Mouse (Mus musculus): ENCODE results near the gene Utrn. TPM values are rescaled to one million over a fixed set of nuclear protein-coding genes. Genes with fewer than 3 reads are reported as not detected.
A peak's percentile ranks its signal among the peaks of the same experiment; 100 is the strongest.

Utrn gene
- polyA plus RNA-seq, 1 experiment from 2014 or later = 68.5 TPM

- Histone ChIP-seq H3K9ac (ENCODE audit: low read depth, low read length) (no peak overlapping the region), H3K4me2 (no peak overlapping the region), H3K27ac (ENCODE audit: low read depth, low read length) (no peak overlapping the region), H3K4me1 (ENCODE audit: control insufficient read depth, insufficient read depth, low read length) (0 out of 2 replicates have a peak, but pooled peaks cover 6% of the 10 kb centered on the region), H3K36me3 (ENCODE audit: control insufficient read depth, insufficient read depth, low read length) (no peaks in the 10 kb centered on the region), H3K4me3 (ENCODE audit: low read depth, low read length) (no peak overlapping the region), H3K27me3 (ENCODE audit: control insufficient read depth, insufficient read depth, low read length) (no peaks in the 10 kb centered on the region), H3K9me3 (replicated peaks; ENCODE audit: control insufficient read depth, low read length) (no peaks in the 10 kb centered on the region)
- no peak for ATAC-seq (replicated peaks; ENCODE audit: insufficient number of reproducible peaks, low FRiP score, low TSS enrichment)
- WGBS (ENCODE audit: insufficient replicate concordance) = 63% methylated on average over 1 of the region's 1 CpGs
These were observed 35.0 kb downstream of the Utrn start for GRCm38 (mm10) chr10:12834215-12834614.

- 67% methylated on average over 8 of the region's 8 CpGs for WGBS (ENCODE audit: insufficient replicate concordance)
- H3K27me3 ChIP-seq (ENCODE audit: control insufficient read depth, insufficient read depth, low read length) = no peaks in the 10 kb centered on the region
- no peaks in the 10 kb centered on the region for H3K9me3 ChIP-seq (replicated peaks; ENCODE audit: control insufficient read depth, low read length)
- H3K4me1 ChIP-seq (ENCODE audit: control insufficient read depth, insufficient read depth, low read length) = peaks cover 13% of the 10 kb centered on the region
- no peaks in the 10 kb centered on the region for H3K36me3 ChIP-seq (ENCODE audit: control insufficient read depth, insufficient read depth, low read length)
- no peak for ATAC-seq (replicated peaks; ENCODE audit: insufficient number of reproducible peaks, low FRiP score, low TSS enrichment)
- no peak overlapping the region for H3K4me3 ChIP-seq (ENCODE audit: low read depth, low read length)
- no peak overlapping the region for H3K9ac ChIP-seq (ENCODE audit: low read depth, low read length)
- H3K27ac ChIP-seq (ENCODE audit: low read depth, low read length) = no peak overlapping the region
- H3K4me2 ChIP-seq = no peak overlapping the region
These were observed 37.0 kb downstream of the Utrn start for GRCm38 (mm10) chr10:12832163-12832562.

- Histone ChIP-seq H3K4me1 (ENCODE audit: control insufficient read depth, insufficient read depth, low read length) (peaks cover 35% of the 10 kb centered on the region), H3K27me3 (ENCODE audit: control insufficient read depth, insufficient read depth, low read length) (no peaks in the 10 kb centered on the region), H3K4me3 (ENCODE audit: low read depth, low read length) (no peak overlapping the region), H3K27ac (ENCODE audit: low read depth, low read length) (no peak overlapping the region), H3K9me3 (replicated peaks; ENCODE audit: control insufficient read depth, low read length) (no peaks in the 10 kb centered on the region), H3K4me2 (no peak overlapping the region), H3K9ac (ENCODE audit: low read depth, low read length) (no peak overlapping the region), H3K36me3 (ENCODE audit: control insufficient read depth, insufficient read depth, low read length) (no peaks in the 10 kb centered on the region)
- ATAC-seq (replicated peaks; ENCODE audit: insufficient number of reproducible peaks, low FRiP score, low TSS enrichment) = no peak
- 35% methylated on average over 4 of the region's 4 CpGs for WGBS (ENCODE audit: insufficient replicate concordance)
These were observed 41.4 kb downstream of the Utrn start for GRCm38 (mm10) chr10:12827778-12828177.

- Histone ChIP-seq H3K27me3 (ENCODE audit: control insufficient read depth, insufficient read depth, low read length) (no peaks in the 10 kb centered on the region), H3K4me1 (ENCODE audit: control insufficient read depth, insufficient read depth, low read length) (peaks cover 33% of the 10 kb centered on the region), H3K27ac (ENCODE audit: low read depth, low read length) (peak overlapping the region; percentile 41; the same call in 1 of the 2 replicates), H3K36me3 (ENCODE audit: control insufficient read depth, insufficient read depth, low read length) (no peaks in the 10 kb centered on the region), H3K9ac (ENCODE audit: low read depth, low read length) (no peak overlapping the region), H3K9me3 (replicated peaks; ENCODE audit: control insufficient read depth, low read length) (no peaks in the 10 kb centered on the region), H3K4me3 (ENCODE audit: low read depth, low read length) (no peak overlapping the region), H3K4me2 (no peak overlapping the region)
- no peak for ATAC-seq (replicated peaks; ENCODE audit: insufficient number of reproducible peaks, low FRiP score, low TSS enrichment)
- 78% methylated on average over 3 of the region's 3 CpGs for WGBS (ENCODE audit: insufficient replicate concordance)
These were observed 41.9 kb downstream of the Utrn start for GRCm38 (mm10) chr10:12827306-12827705.

- H3K36me3 ChIP-seq (ENCODE audit: control insufficient read depth, insufficient read depth, low read length) = no peaks in the 10 kb centered on the region
- H3K27me3 ChIP-seq (ENCODE audit: control insufficient read depth, insufficient read depth, low read length) = no peaks in the 10 kb centered on the region
- peak overlapping the region; percentile 32; the same call in 1 of the 2 replicates for H3K27ac ChIP-seq (ENCODE audit: low read depth, low read length)
- 36% methylated on average over 6 of the region's 6 CpGs for WGBS (ENCODE audit: insufficient replicate concordance)
- no peak overlapping the region for H3K4me3 ChIP-seq (ENCODE audit: low read depth, low read length)
- H3K4me2 ChIP-seq = no peak overlapping the region
- H3K9me3 ChIP-seq (replicated peaks; ENCODE audit: control insufficient read depth, low read length) = no peaks in the 10 kb centered on the region
- H3K4me1 ChIP-seq (ENCODE audit: control insufficient read depth, insufficient read depth, low read length) = peaks cover 32% of the 10 kb centered on the region
- no peak for ATAC-seq (replicated peaks; ENCODE audit: insufficient number of reproducible peaks, low FRiP score, low TSS enrichment)
- no peak overlapping the region for H3K9ac ChIP-seq (ENCODE audit: low read depth, low read length)
These were observed 42.3 kb downstream of the Utrn start for GRCm38 (mm10) chr10:12826760-12827281.

- H3K4me3 ChIP-seq (ENCODE audit: low read depth, low read length) = no peak overlapping the region
- no peak overlapping the region for H3K27ac ChIP-seq (ENCODE audit: low read depth, low read length)
- H3K9me3 ChIP-seq (replicated peaks; ENCODE audit: control insufficient read depth, low read length) = no peaks in the 10 kb centered on the region
- no peaks in the 10 kb centered on the region for H3K27me3 ChIP-seq (ENCODE audit: control insufficient read depth, insufficient read depth, low read length)
- ATAC-seq (replicated peaks; ENCODE audit: insufficient number of reproducible peaks, low FRiP score, low TSS enrichment) = no peak
- no peak overlapping the region for H3K9ac ChIP-seq (ENCODE audit: low read depth, low read length)
- H3K4me1 ChIP-seq (ENCODE audit: control insufficient read depth, insufficient read depth, low read length) = peaks cover 32% of the 10 kb centered on the region
- no peaks in the 10 kb centered on the region for H3K36me3 ChIP-seq (ENCODE audit: control insufficient read depth, insufficient read depth, low read length)
- no peak overlapping the region for H3K4me2 ChIP-seq
- WGBS (ENCODE audit: insufficient replicate concordance) = 36% methylated on average over 4 of the region's 4 CpGs
These were observed 44.8 kb downstream of the Utrn start for GRCm38 (mm10) chr10:12824386-12824785.

GRCm38 (mm10) chr10:12823437-12824219 lies 45.5 kb downstream of the Utrn start:
- Histone ChIP-seq H3K4me2 (no peak overlapping the region), H3K4me3 (ENCODE audit: low read depth, low read length) (no peak overlapping the region), H3K27me3 (ENCODE audit: control insufficient read depth, insufficient read depth, low read length) (no peaks in the 10 kb centered on the region), H3K27ac (ENCODE audit: low read depth, low read length) (no peak overlapping the region), H3K9me3 (replicated peaks; ENCODE audit: control insufficient read depth, low read length) (no peaks in the 10 kb centered on the region), H3K4me1 (ENCODE audit: control insufficient read depth, insufficient read depth, low read length) (peaks cover 34% of the 10 kb centered on the region), H3K36me3 (ENCODE audit: control insufficient read depth, insufficient read depth, low read length) (no peaks in the 10 kb centered on the region), H3K9ac (ENCODE audit: low read depth, low read length) (no peak overlapping the region)
- WGBS (ENCODE audit: insufficient replicate concordance) = 78% methylated on average over 15 of the region's 15 CpGs
- ATAC-seq (replicated peaks; ENCODE audit: insufficient number of reproducible peaks, low FRiP score, low TSS enrichment) = no peak

GRCm38 (mm10) chr10:12820978-12821735 lies 48.0 kb downstream of the Utrn start:
- WGBS (ENCODE audit: insufficient replicate concordance) = 78% methylated on average over 13 of the region's 13 CpGs
- 0 out of 2 replicates have a peak, but pooled peaks have one; percentile 22 for ATAC-seq (replicated peaks; ENCODE audit: insufficient number of reproducible peaks, low FRiP score, low TSS enrichment)
- Histone ChIP-seq H3K36me3 (ENCODE audit: control insufficient read depth, insufficient read depth, low read length) (no peaks in the 10 kb centered on the region), H3K4me3 (ENCODE audit: low read depth, low read length) (no peak overlapping the region), H3K27ac (ENCODE audit: low read depth, low read length) (0 out of 2 replicates have a peak overlapping the region, but pooled peaks have one; percentile 15), H3K9ac (ENCODE audit: low read depth, low read length) (no peak overlapping the region), H3K27me3 (ENCODE audit: control insufficient read depth, insufficient read depth, low read length) (no peaks in the 10 kb centered on the region), H3K4me2 (no peak overlapping the region), H3K9me3 (replicated peaks; ENCODE audit: control insufficient read depth, low read length) (no peaks in the 10 kb centered on the region), H3K4me1 (ENCODE audit: control insufficient read depth, insufficient read depth, low read length) (peaks cover 23% of the 10 kb centered on the region)
